Mouse (Mus musculus) urinary bladder, postnatal 14 days (tissue): ENCODE data around the gene Ssbp3.

Source experiments
- DNase-seq: peaks from one replicate; pipeline ENCODE4 v3.0.0; 2021; ENCODE audit warnings: low spot score

Ssbp3 gene

DNA sequence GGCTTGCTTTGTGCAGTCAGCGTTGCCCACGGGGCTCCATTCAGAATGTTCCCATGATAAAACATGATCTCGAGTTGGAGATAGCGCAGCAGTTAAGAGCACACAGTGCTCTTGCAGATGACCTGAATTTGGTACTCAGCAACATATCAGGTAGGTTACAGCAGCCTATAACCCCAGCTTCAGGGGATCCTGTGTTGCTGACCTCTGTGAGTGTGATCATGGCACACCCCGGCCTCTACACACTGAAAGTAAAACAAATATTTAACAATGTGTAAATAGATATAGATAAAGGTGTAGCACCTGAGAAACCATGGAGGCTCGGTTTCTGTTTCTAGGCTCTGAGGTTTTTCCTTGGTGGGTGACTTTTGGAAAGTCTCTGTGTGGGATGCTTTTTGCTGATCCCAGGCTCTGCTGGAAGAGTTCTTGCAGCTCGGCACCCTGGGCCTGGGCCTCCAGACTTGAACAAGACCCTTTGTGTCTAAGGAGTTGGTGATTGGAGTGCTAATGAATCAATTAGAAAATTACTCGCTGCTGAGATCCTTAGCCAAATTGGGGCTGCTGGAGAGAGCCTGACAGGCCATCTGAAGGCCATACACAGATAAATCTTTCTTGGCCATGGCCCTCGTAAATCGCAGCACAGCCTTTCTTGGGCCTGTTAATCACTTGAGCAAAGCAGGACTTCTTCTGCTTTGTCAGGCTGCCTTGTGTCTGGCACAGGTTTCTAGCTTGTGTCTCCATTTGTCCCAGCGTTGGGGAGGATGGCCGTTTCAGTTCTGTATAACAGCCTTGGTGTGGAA is 49.2 kb downstream of the Ssbp3 start:
- no peak for DNase-seq

DNA sequence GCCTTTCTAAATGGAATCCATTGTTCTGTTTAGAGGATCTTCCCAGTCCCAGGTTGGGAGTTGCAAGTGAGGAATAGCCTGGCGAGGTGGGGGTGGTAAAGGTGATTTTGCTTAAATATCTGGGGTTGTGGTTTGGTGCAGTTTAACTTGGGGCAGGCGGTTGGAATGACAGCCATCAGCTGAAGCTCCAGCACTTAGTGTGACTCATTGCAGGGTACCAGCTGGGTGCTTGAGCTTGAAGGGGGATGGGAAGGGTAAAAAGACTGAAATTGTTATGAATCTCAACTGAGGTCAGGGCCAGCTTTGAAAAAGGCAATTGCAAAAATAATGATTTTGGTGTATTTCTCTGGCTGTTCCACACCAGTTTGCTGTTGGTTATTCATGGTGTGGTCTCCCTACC is 50.0 kb downstream of the Ssbp3 start:
- DNase-seq, result no peak

DNA sequence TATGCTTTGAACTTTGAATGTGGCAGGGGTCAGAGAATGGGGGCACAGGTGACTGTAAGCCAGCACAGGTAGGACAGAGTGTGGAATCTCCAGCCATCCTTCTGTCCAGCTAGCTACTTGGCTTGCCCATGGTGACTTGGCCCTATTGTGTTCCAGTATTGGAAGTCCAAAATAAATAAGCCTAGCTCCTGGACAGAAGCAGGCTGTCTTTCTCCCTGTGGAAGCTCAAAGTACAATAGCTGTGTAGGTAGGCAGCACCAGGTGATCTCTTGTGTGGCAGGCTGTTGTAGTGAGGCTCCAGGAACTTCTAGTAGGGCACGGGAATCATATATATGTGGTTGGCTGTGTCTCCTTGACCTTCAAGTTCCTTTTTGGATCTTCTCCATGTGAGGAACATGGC is 50.8 kb downstream of the Ssbp3 start:
- DNase-seq, result no peak

DNA sequence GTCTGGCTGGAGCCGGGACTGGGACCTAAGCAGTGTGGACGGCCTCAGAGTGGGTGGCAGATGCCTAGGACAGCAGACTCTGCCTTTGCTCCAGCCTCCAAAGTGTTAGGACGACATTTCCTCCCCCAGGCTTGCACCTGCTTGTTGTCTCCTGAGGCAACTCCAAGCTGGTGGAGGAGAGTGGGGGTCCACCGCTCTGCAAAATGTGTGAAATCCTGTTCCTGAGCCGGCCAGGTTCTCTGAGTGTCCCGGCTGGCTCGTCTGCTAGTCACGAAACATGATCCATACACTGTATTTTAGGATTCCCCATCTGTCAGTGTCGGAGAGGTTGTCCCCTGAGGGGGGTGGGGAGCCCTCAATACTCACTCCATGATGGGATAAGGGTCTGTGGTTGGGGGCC is 53.9 kb downstream of the Ssbp3 start:
- no peak for DNase-seq

DNA sequence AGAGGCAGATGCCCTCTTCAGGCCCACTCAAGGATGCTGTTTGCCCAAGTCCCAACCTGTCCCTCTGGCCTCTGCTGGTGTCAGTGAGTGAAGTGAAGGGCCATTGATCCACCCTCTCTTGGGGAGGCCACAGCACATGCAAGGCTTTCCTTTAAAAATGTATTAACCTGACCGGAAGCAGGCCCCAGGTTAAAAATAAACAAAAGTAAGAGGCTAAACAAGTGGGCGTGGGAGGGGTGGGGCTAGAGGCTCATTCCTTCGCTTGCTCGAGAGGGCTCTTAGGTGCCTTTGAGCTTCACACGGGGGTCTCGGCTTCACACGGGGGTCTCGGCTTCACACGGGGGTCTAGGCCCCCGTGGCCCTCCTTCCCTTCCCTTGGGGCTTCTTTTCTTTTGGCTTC is 54.5 kb downstream of the Ssbp3 start:
- DNase-seq, result no peak

DNA sequence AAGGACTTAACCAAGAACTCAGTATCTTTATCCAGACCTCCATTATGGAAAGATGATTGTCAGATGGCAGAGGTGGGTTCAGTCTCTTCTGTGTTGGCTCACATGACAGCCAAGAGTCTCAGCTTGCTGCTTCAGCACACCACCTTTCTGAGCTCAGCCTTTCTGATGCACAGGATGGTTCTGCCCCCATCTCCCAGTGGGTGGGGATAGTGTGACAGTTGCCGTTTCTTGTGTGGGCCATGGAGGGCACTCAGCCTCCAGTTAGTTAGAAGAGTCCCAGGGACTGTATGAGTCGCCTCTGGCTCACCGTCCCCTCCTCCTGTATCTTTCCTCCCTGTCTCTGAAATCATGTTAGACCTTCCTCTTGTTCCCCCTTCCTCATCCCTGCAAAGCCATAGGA is 55.9 kb downstream of the Ssbp3 start:
- DNase-seq, result no peak

DNA sequence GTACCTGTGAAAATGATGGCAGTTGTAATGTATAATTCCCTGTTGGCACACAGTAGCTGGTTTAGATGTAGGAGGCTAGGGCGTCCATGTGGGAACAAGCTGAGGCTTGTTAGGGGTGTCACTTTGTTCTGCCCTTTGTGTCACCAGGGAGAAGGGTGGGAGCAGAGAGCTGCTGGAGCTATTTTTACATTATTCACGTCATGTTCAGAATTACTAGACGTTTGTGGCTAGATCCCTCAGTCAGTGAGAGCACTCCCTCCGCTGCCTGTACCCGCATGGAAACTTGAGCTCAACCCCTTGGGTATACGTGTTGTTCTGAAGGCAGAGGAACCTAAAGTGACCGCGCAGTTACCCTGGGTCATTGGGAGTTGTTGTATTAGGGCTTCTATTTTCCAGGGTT is 58.4 kb downstream of the Ssbp3 start:
- no peak for DNase-seq

DNA sequence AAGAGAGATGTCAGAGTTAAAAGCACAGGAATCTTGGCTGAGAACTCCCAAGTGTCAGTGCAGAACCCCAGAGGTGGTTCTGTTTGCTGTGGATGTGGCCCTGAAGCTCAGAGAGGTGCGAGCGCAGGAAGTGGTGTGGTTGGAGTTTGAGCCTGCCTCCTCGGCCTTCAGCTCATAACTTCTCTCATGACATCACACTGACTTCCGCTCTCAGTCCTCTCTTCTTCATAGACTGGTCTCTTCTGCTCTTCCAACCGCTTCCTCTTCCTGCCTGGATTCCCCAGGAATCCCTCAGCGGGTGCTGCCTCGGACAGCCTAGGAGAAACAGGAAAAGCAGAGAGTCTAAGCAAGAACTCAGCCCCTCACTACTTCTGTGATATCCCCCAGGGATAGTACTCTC is 60.3 kb downstream of the Ssbp3 start:
- DNase-seq, result no peak

DNA sequence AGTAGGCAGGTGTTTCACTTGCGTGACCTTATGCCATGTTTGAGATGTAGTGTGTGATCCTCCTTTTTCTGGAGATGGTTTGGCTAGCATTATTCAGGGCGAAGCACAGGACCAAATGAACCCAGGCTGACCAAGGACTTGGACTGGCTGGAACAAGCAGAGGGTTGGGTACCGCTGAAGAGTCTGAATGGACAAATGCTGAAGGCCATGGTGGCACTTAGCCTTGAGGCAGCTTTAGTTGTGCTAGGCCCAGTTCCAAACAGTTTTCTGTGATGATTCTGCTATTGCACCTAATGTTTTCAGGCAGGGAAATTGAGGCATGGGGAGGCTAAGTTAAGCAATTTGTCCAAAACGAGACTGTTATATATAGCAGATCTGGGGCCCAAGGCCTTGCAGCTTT is 61.6 kb downstream of the Ssbp3 start:
- no peak for DNase-seq

DNA sequence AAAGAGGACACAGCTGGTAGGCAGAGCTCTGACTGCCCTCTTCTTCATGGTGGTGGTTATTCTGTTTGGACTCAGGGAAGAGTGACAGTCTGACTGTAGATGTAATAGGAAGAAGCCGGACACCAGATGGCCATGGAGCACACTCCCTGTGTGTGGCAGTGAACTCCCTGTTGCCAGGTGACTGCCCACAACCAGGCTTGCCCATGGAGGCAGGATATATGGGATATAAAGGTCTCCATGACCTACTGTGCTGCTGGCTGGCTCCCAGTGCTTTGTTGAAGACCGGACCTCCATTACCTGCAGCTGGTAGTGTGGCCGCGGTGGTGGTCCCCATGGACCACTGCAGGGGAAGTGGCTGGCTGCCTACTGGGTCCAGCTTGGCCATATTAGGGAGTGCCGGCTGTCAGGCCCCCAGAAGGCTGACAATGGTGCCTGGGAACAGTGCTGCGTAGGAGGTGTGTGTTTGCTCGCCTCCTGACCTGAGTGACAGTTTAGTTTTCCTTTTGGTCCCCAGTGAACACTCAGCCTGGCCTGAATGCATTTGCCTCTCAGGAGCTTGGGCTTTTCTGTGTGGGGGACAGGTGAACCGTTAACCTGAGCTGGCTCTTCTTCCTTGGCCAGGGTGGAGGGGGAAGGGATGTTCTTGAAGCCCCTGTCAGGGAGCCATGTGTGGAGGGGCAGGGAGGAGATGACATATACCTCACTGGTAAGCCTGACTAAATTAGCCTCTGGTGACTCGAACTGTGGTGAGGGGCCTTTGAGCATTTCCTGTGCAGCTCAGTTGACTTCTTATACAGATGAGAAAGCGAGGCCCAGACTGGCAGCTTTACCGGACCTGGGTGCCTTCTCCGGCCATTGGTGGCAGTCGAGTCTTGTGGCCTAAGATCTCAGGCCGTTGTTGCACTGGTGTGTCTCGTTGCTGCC is 62.2 kb downstream of the Ssbp3 start:
- DNase-seq, result no peak

DNA sequence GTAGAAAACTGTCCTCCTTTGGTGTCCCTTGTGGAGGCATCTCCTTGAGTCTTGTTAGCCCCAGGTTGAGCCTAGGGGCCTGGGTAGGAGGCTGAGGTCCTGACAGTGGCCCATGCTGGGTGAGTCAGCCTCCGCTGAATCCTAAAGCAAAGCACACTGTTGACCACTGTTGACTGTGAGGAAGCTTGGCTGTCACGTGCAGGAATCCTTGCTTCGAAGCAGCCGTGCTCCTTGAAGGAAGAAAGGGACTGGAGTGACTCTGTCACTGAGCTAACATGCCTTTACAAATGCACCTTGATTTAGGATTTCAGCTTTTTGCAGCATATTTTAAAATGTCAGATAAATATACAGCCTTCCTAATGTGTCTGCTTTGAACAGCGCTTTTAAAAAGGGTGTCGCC is 64.8 kb downstream of the Ssbp3 start:
- no peak for DNase-seq

DNA sequence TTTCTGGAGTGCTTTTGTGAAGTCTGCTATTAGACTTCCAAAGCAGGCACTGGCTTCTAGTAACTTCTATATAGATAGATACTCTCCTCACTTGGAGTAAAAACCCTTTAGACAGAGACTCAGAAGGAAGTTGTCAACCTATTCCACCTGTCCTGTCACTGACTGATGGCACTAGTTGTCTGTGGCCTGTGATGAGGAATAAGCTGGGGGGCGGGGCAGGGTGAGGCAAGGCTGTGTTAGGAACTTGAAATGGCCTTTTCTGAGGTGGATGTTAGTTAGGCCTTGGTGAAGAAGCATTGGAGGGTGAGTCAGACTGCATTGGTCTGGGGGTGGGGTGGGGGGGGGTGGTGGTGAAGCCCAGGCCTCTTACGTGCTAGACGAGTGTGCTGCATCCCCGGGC is 65.4 kb downstream of the Ssbp3 start:
- DNase-seq, result no peak

DNA sequence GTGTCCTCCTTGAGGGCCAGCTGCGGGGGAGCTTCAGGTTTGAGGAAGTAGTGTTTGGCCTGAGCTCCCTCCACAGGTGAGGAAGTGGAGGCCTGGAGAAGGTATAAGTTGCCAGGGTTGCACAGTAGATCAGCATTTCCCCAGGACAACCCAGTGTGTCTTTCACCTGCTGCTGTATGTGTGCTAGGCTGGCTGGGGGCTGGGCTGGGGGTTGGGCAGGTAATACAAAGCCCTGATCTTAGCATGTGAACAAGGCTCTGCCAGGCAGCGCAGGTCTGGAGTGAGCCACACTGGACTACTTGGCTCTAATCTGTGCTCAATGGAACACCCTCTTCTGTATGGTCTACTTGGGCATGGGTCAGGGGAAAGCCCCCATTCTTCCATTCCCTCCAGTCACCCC is 66.1 kb downstream of the Ssbp3 start:
- DNase-seq, result no peak

DNA sequence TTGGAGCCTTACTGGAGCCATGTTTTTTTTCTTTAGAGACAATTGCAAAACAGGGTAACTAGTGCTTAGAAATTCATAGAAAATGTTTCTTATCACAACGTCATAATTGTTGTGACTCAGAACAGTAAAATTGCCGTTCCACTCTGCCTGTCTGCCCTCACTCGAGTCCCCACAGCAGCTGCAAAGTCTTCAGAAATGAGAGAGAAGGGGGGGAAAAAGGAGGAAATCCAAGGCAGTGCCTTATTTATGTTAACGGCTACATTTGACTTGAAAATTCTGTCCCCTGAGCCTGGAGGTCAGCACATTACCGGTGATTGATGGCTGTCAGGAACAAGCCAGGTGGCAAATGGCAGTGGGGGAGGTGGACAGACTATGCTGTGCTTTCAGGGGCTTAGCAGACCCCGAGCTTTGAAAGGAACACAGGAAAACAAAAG is 66.7 kb downstream of the Ssbp3 start:
- no peak for DNase-seq

DNA sequence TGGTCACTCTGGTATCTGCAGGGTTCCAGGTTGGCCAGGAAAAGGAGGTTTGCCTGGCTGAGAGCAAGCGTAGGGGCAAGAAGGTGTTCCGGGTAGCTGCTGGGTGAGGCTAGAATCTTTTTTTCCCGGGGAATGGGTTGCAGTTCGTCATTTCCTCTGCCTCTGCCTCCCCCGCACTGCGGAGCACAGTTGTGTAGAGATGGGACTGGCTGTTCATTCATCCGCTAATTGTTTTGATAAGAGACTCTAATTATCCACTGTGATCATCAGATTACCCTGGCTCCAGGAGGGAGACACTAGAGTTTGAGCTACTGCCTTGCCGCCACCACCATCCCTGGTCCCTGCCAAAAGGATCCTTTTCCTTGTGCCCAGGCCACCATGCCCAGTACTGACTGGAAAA is 67.9 kb downstream of the Ssbp3 start:
- no peak for DNase-seq

DNA sequence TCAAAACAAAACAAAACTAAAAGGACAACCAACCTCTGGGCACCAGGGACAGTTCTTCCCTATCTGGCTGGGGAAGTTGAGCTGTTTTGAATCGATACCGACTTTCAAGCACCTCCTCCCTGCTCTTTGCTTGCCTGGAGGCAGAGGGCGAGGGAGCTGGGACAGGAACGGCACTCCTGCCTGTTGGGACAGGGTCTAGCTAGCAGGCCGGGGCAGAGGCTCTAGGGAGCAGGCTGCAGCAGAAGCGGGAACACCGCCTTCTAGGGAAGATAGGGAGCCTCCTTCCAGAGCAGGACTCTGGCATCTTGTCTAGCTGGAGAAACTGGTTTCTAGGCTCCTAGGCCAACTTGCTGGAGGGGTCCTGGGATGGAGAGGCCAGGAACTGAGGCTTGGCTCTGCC is 70.2 kb downstream of the Ssbp3 start:
- peak; percentile 75 for DNase-seq

DNA sequence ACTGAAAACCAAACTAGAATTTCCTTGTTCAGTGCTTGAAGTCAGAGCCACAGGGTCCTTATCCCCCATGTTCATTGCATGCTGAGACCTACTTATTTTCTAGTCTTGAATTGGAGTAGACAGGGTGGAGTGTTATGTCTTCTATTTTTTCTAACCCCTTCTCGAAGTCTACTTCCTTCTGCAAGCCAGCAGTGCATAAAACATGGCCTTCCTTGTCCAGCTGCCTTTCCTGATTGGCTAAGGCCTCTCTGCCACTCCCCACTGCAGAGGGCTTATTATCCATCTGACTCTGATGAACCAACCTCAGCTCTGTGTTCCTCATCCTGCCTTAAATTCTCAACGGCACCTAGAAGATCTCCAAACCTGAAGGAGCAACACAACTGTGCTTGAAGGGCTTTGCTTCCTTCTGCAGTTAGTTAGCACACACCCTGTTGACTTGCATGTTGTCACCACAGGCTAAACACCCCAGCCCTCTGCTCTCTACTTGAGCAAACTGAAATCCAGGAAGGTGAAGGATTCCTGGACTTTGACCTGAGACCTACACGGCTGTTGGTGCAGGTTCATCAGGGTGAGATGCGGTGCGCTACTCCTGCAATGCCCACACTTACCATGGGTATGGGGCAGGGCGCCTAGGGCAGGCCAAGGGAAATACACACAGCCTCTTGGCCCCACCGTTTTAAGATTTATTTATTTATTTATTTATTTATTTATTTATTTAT is 71.0 kb downstream of the Ssbp3 start:
- no peak for DNase-seq

DNA sequence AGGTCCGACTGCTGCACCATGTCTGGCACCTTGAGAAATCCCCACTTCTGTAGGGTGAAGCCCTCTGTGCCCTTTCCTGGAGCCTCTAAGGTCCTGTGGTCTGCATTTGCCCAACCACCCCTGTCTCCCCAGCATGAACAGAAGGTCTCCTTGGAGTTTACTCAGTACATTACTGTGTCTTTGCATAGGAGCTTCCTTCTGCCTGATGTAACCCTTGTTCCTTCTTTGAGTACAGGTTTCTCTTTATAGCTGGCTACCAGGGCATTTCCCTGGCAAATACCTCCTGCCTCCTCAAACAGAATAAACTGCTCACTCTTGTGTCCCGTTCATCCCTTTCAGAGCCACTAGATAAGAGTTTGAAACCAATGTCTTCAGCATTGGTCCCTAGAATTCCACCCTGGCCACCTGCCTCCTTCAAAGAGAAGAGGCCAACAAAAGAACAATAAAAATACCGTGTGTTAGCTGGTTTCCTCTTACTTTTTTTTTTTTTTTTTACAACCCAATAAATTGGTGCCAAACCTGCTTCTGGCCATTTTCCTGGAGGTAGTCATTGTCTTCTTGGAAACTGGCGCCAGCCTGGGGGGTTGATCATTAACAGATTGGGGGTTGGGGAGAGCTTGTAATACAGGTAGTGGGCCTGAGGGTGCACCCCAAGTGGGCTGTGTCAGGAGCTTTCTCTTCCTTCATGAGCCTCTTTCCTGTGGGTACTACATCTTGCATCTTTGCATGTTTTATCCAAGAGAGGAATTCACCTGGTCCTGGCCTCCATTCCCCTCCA is 72.0 kb downstream of the Ssbp3 start:
- peak; percentile 27 for DNase-seq

DNA sequence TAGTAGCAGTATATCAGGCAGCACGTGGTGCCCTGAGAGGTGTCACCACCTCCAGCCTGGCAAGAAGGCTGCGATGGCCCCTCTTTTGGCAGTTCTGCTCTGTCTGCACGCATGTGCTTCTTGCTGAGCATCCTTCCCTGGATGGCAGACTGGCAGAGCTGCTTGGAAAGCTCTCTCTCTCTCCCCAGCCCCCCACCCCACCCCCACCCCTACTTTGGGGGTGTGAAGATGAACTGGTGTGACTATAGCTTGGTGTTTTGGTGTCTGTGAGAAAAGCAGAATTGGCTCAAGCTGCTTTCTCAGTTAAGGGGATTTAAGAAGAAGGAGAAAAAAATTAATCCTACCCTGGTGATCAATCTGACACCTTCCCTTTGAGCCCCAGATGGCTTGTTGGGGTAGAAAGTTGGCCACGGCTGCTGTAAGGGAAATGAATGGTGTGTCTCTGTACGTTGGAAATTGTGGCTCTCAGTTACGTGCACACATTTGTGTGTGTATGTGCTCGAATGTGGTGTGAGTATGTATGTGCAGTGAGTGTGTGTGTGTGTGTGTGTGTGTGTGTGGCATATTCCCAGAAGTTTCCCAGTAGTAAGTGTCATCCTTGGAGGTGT is 73.5 kb downstream of the Ssbp3 start:
- no peak for DNase-seq

DNA sequence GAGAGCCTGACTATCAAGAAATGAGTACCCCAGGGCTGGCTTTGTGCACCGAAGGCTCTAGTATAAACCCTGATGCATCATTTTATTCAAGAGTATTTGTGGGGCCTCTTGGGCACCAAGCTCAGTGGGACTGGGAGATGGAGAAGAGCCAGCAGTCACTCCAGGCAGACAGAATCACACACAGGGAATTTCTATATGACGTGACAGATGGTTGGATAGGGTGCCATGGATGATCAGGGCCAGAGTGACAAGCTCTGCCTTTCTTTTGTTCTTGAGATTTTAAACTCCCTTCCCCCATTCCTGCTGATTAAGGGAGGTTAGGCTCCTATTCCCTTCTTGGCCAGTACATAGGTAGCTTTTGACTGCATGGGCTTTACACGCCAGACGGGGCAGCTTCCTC is 74.8 kb downstream of the Ssbp3 start:
- no peak for DNase-seq
